Mouse (Mus musculus) erythroblast, adult 5-6 weeks (primary cell): ENCODE data around the gene Ankfn1. TPM values are rescaled to one million over a fixed set of nuclear protein-coding genes. Genes with fewer than 3 reads are reported as not detected.

ENCODE experiments used
- ATAC-seq: replicated peaks from 2 replicates; pipeline ENCODE4 v1.8.0; 2016; ENCODE audit warnings: moderate number of reproducible peaks, mild to moderate bottlenecking, moderate TSS enrichment, inconsistent platforms; ENCODE audit not compliant: poor library complexity, low FRiP score, severe bottlenecking
- total RNA-seq, 2 experiments: library from RNA; stranded (forward) in 1 of 2; stranded (reverse) in 1 of 2; fragments of 150-400 nt in 1 of 2; fragments of 200-764, 138-1000 nt in 1 of 2; gene quantifications; 2 replicates each; pipeline versions ENCODE4 v1.2.3 to v1.2.4; 2015 to 2017; ENCODE audit warnings: low replicate concordance in 2 of 2

Gene Ankfn1
- total RNA-seq, 2 experiments from 2014 or later: not detected

DNA sequence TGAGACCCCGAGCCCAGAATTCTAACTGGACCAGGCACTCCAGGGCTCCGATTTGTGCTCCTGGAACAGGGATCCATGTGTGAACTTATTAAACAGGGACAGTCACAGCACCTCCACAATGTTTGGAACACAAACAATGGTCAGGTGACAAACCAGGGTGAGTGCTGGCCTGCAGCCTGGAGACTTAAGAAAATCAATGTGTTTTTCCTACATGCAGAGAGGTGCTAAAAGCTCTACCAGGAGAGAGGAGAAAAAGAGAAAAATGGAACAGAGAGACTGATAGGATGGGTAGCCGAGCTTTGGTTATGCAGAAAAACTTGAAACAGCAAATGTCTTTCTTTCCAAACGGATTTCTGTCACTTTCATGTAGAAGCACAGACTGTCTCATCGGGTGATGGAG, 174.5 kb downstream of the Ankfn1 start:
- no peak for ATAC-seq

DNA sequence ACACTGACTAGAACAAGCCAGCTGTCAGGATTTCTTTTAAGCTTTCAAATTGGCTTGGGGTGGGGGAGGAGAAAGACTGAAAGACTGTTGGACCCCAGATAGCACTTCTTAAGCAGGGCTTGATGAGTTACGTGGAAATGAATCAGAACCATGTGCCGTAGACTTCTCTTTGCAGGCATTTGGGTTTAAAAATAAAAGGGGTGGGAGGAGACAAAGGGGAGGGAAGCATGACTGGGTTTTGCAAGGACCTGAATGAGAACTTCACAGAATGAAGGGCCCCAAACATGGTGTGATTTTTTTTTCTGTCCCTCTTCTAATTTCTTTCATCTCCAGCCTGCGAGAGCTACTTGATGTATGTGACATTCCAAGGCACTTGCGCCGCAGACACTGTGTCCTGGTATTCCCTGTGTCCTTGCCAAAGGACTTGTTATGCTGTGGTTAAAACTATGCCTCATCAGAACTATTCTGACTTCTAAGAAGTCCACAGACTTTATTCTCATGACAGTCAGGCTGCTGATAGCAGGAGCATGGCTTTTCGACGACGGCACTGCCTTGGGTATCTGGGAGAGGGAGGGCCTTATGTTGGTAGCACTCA, 176.4 kb downstream of the Ankfn1 start:
- ATAC-seq: no peak

DNA sequence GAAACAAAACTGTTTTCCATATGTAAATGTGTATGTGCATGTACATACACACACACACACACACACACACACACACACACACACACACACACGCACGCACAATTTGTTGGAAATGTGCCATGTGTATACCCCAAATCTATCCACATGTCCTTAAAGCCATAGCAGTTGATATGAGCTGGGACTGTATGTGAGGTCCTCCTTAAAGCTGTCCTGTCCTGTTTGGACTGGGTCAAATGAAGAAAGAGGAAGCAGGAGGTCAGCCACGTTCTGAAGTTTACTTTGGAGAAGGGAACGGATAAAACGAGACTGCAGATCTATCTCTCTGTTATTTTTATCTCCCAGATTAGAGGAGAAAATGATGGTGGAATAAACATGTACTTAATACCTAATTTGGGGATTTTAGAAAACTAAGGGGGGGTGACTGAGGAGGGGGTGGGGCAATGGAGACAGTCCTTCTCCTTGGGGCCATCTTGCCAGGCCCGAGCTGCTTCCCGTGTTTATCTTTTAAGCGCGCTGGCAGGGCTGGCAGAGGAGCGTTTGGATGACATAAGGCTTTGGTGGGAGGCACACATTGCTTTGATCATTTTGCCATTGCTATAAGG, 187.1 kb downstream of the Ankfn1 start:
- ATAC-seq: no peak

DNA sequence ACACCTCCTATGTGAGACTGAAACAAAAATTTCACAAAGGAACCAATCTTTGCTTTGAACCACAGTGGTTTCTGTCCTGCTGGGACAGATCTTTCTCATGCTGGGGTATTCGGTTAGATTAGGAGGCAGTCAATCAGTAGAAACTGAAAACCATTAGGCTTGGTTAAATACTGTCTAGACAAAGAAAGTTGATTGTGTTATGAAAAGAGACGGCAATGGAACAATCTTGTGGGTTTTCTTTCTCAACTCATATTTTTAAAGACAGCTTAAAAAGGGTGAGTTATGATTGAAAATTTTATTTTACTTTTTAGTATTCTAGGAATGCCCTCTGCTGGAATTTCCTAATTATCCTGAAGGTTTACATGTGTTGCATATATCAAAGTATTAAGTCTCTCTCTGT, 191.1 kb downstream of the Ankfn1 start:
- ATAC-seq: no peak

DNA sequence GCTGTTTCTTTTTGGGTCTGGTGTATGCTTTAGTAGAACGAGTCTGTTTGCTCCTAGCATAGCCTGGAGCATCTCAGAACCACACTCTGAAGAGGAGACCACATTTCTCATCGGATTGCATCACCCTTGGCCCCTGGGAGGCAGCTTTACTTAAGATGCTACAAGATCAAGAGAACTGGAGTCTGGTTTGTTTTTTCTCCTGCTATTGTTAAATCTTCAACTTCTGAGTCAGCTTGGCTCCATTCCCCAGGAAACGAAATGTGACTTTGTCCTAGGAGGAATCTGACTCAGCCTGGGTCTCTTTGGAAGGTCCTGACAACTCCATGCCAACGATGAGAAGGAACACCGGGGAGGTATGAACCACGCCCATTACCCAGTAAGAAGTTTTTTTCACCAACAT, 197.6 kb downstream of the Ankfn1 start:
- no peak for ATAC-seq

DNA sequence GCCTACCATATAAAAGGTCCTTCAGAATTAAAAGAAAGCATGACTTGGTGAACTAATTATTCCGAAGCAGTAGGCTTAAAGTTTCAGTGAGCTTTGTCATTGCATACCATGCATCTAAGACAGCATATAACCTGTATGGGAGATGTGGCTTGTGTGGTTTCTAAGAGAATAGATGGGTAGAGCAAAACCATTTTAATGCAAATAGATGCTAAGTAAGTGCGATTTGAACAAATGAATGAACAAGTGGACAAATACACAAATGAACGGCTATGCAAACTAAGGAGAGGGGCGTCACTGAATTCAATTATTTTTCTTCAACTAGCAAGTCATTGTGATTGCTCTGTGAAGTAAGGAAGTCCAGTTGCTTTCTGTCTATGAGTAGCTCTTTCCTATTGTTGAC, 198.3 kb downstream of the Ankfn1 start:
- ATAC-seq: no peak

DNA sequence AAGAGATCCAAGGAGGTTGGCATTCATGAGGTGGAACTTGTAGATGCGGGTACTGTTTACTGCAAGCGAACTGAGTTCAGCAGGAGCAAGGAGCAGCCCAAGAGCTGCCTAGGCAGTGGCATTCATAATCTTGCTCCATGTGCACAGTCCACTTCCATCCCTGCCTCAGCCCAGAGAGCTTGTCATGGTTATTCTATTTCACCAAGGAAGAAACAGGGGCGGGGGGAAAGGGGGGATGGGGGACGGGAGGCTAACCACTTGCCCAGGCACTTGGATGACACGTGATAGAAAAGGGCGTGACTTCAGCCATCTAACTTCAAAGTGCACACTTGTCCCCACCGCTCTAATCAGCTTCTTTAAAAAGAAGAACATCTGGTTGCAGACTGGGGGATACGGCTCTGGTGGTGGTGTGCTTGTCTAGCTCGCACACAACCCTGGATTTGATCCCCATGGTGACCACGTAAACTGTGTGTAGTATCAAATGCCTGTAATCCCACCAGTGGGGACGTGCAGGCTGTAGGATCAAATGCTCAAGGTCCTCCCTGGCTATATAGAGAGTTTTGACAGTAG, 203.1 kb downstream of the Ankfn1 start:
- ATAC-seq: no peak

DNA sequence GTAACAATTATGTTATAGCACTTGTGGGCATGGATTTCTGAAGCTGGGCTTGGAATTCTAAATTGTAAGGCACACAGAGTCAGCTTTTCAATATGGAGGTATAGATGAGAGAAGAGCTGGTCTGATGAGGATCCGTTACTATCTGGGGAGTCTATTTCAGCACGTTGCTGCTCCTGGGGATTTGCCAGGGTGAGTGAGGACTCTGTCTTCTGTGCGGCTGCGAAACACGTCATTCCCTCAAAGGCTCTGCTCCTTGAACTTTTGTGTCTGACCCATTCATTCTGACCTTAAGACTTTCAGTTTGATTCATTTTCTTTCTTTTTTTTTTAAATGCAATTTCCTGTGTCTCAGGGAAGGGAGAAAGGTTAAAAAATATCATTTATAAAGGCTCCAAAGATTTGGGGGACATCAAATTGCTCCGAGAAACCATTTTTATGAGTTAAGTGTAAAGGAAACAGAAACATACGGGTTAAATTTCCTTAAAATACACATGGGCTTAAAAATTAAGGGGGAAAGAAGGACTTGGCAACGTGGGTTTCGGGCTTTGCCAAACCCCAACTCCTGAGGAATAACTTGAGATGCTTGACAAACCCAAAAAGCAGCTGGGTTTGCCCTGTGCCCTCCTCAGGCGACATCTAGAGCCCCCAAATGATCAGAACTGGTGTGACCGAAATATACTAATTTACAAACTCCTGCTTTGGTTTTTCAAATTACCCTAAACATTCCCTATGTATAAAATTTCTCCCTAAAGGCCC, 207.9 kb downstream of the Ankfn1 start:
- no peak for ATAC-seq

DNA sequence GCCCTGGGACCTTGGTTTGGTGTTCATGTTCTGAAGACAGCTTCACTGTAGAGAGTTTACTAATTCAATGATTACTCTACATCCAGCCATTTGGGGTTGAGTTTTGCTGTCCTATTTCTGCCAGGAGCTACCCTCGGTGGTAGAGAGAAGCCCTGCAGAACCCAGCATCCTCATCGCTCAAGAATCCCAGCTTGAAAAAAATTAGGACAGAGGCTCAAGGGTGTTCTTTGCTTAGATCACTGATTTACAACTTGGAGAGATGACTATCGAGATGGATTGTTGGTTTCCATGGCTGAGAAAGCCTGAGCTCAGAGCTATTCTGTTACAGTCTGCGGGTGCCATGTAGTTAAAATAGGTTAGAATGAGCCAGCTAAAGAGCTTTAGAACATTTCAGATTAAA, 209.2 kb downstream of the Ankfn1 start:
- no peak for ATAC-seq

DNA sequence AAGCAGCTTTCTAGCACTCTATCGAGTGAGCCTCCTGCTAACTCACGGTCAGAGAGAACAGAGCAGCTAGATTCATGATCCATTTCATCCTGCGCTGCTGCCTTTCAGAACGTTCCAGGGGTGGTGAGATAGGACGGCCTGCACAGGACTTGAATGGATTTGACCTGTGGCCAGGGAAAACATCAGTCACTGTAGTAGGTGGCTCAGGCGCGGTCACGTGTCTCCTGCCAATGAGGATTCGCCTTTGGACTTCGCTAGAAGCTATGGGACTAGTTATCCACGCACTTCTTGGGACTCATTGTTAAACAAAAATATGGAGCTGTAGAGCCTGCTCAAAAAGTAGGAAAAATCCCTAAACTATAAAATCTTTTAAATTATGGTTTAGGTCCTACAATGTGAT, 226.0 kb downstream of the Ankfn1 start:
- no peak for ATAC-seq

DNA sequence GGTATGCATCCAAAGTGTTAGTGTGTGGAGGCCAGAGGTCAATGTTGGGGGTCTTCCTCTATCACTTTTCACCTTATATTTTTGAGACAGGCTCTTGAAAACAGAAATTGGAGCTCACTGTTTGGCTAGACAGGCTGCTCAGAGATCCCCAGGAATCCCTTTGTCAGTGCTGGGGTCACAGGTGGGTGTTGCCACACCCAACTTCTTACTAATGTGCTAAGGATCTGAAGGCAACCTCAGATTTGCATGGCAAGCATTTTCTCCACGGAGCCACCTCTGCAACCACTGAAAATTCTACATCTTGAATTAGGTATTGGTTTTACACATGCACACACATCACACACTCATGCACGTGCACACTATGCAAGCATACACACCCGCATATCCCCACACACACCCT, 226.5 kb downstream of the Ankfn1 start:
- ATAC-seq: no peak

DNA sequence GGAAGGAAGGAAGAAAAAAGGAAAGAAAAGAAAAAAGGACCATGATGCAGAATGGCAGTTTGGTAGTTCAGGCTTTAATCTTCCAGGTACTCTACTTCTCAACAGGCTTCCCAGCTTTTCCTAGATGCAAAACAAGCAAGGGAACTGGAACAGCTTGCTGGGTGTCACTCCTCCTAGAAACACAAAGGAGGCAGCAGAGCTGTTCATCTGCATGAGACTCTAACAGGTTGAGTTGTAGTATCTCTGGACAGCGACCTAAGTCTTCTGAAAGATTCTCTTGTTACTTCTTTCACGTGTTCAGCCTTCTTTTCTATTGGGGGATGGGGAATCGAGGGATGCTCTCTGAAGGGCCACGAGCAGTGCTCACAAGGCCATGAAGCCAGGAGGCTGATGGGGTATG, 228.7 kb downstream of the Ankfn1 start:
- ATAC-seq: no peak

DNA sequence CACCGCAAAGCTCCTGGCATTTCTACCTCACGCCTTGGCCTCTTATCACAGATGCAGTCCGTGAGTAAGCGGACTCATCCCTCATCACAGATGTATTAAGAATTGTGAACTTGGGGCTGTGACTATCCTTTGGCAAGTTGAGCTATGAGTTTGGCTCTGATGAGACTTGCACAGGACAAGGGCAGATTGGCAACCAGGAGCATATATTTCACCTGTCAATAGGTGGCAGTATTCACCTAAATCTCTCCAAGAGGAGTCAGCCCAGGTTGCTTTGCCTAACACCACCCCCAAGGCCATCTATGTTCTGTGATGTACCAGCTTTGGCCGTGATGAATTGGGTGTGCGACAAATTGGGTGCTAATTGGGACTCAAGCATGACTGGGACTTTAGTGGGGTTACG, 231.3 kb downstream of the Ankfn1 start:
- ATAC-seq: no peak

DNA sequence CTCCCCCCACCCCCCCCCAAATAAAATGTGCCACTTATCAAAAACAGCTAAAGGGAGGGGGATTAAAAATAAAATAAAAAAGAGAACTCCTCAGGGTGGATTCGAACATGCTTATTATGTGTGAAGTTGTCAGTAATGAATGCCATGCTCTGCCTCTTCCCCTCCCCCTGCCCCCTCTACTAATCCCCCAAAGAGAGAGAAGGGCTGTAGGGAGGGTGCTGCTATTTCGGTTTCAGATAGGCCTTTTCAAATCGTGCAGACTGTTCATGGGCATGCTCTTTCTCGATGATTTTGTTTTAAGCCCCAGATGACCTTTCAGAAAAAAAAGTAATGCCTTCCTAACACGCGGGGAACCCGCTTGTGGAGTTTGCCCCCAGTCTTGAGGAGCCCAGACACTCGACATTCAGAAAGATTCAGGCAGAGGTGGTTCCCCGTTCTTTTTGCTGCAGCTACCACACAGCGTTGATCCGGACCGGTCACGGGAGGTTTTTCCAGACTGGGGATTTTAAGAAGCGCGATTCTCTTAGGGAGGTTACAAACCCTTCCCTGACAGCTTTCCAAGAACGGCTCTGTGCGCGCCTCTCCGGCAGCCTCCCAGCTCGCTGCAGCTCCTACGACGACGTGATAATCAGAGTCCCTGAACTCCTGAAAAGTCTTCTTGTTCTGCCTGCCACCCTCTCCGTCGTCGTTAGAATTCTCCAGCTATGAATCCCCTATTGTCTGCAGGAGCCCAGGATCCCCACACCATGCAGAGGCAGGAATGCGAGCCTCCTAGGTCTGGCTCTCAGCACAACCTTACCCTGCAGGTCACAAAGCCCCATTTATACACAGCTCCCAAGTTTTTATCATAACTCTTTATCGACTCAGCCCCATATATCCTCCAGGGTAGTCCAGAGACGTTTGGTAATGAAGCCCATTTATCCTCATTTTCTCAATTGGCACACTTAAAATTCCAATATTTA, 232.3 kb downstream of the Ankfn1 start:
- no peak for ATAC-seq

DNA sequence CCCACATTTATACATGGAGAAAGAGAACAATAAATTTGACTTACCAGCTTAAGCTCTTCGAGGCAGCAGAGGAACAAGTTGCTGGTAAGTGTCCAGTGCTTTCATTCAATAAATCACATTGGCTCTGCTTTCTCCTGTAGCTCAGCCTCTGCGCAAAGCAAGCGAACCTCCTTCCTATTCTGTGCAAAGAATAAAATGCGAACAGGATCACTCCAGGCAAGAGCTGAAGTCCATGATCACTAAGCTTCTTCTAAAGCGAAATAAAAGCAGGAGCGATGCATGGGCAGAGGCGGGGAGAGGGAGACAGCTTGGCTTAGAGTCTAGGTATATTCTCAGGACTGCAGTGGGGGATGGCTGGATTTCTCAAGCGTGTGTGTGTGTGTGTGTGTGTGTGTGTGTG, 239.1 kb downstream of the Ankfn1 start:
- no peak for ATAC-seq

DNA sequence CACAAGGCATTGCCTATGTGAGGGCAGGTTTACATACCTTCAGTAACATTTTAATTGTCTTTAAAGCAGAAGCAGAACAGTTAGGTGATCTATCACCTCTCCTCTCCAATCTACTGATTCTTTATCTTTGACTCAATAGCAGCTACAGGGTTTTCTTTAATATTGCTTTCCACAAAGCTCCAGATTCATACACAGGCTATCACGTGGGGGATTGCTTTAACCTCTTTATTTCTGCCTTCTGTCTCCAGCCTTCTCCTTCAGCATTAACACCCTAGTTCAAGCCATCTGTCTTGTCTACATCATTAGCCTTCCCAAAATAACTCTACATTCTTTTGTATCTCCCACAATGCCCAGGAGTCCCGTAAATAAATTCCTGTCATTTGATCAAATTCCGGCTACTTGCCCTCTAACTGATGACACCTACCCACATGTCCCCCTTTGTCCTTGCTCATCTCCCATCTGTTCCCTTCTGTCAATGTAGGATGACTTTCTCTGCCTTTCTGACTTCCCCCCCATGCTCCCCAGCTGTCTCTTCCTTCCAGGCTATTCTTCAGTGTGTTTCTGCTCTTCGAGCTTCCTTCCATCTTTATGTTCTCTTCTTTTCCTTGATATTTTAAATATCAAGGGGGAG, 249.5 kb downstream of the Ankfn1 start:
- ATAC-seq: no peak

DNA sequence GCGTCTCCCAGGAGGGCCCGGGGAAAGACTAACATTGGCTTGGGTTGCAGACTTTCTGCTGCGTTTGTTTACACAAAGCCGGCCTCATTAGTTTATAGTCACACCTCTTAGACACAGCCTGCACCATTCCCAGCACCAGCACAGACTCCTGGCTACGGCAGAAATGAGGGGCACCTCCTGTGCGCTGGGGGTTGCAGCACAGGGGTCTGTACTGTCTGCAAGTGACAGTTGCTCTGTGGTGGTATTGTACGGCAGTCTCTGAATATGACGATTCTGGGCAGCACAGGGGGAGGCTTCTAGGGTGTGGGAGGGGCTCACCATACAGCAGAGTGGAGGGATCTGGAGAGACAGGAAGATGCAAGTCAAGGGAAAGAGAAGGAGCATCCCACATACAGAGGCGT, 262.0 kb downstream of the Ankfn1 start:
- ATAC-seq: no peak

DNA sequence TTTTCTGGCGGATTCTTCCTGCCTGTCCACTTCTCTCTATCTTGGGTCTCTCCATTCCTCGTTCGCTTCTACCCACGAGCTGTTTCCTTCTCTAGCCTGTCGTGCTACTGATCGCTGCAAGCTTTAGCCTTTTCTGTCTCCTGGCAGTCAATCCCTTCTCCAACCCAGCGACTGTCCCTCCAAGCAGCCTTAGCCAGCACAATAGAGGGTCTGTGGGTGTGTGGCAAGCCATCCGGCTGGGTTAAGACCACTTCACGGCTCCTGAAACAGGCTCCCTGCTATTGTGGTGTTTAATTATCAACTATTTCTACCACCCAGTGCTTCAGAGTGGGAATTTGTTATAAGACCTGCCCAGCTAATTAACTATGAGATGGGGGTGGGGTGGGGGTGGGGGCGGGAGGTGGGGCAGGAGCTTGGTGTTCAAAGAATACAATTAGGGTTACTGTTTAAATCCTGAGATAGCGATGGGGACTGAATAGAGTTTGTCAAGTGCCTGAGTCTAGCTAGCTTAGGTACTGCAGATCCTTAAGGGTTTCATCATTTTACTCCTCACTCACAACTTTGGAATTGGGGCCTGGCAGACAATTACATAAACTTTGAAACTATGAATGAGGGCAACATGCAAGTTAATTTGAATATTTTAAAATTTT, 268.7 kb downstream of the Ankfn1 start:
- ATAC-seq: no peak

DNA sequence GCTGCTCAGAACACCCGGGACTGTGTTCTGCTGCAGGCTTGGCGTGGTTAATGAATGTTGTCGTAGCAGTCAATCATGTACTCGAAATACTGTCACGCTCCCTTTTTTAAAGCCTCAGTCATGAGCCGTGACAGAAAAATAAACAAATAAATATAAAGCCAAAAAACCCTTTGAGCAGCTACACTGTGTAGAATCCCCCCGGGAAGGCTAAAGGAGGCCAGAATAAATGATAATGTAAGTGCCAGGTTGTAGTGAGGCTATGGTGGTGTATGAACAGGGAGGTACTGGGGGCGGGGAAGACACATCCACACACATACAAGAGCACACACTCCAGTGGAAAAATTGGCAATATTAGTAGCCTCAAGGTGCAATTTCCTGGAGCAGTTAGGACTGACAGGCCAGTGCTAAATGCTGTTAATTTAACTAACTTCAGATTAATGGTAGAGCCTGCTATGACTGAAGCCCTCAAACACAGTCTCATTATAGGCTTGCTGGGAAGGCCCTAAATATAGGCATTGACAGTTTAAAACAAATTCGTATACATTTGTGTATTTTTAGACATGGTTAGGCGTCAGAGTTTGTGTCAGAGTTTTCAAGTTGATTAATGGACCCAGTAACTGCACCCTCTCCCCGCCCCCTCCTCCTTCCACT, 270.7 kb downstream of the Ankfn1 start:
- ATAC-seq: no peak
